Mouse (Mus musculus): Measurements from ENCODE around the gene 1600012H06Rik.
"Not testable (repeated sequence)": the region's sequence is repeated elsewhere in the genome, so short reads cannot be mapped to it uniquely, and the experiment has no call there.

Gene 1600012H06Rik

DNA sequence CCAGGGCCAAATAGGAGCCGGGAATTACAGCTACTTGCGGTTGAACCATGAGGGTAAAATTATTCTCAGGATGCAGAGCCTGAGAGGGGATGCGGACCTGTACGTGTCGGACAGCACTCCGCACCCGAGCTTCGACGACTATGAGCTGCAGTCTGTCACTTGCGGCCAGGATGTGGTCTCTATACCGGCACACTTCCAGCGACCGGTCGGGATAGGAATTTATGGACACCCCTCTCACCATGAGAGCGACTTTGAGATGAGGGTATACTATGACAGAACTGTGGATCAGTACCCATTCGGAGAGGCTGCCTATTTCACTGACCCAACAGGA is 710 bp downstream of the 1600012H06Rik start:
- DNase-seq (ENCODE audit: low read depth, low spot score), result no peak

DNA sequence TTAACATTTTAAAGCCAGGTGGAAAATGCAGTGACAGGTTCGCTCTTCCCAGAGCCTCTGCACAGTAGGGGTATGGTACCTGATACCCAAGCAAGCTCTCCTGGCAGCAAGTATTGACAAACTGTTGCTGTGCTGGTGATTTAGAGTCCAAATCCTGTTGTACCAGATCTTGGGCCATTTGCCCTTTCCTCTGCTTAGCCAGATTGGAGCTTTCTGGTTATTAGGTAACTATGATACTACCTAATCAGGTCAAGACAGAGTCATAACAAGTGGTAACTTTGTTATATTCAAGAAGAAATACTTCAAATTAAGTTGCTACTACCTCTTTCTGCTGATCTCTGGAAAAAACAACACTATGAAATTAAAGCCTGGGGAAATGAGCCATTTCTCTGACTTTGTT is 1.6 kb downstream of the 1600012H06Rik start:
- DNase-seq (ENCODE audit: low read depth, low spot score), result no peak

DNA sequence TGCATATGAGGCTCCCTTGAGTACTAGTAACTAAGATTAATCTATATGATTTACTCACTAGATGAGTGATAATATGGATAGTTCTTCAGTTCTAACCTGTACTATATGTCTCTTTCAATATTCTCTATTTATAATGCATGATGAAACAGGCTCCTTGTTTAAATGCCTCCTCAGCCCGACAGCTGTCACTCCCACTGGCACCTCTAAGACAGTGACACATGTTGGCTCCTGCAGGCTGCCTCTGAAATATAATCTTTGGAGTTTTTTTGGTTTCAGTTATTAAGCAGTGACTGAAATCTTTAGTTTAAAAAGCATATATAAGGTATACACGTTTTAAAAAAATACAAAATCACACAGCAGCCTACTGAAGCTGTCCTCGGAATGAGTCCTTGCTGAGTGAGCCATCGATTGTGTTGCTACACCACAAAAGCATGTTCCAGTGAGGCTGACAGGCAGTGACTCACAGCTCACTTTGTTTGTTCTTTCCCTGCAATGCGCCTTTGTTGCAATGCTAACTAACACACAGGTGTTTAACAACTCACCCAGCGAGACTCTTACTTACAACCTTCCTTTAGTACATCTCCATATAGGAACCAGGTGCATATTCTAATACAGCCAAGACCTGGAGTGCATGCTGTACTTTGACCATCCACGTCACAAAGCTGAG is 6.3 kb downstream of the 1600012H06Rik start:
- no peak for DNase-seq (ENCODE audit: low read depth, low spot score)

DNA sequence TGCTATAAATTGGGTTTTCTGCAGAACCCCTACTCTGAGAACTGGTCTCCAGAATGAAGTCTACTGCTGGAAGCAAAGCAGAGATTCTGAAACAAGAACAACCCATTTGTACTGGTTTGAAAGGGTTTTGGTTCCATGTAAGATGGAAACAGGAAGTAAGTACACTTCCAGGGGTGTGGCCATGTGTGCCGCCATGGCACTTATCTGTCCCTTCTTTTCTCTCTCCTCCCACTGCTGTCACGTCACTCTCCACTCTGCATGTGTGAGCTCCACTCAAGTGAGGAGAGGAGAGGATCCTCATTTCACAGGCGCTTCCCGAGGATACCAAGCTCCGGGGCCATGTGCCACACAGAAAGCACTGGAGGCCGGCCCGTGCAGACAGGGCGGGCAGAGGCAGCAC is 10.5 kb downstream of the 1600012H06Rik start:
- no peak for DNase-seq (ENCODE audit: low read depth, low spot score)

DNA sequence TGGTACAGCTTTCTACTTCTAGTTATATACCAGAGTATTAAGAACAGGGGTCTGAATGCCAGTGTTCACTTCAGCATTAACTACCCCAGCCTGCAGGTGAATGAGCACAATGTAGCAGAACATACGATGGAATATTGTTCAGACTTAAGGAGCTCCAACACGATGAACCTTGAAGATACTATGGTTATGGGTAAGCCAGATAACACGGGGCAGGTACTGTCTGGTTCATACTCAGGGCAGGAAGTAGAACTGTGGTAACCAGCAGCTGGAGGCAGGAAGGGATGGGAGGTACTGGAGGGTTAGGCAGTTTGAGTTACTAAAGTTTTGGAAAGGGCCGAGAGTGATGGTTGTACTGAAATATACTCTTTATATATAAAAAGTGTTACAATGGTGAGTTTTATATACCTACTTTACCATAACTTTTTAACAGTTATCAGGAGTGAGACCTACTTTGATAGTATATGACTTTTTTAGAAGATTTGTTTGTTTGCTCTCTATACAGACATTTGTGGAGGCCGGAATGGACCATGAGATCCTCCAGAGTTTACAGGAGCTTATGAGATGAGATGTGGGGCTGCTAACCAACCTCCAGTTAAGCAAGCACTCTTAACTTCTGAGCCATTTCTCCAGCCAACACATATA is 15.8 kb downstream of the 1600012H06Rik start:
- no peak for DNase-seq (ENCODE audit: low read depth, low spot score)

DNA sequence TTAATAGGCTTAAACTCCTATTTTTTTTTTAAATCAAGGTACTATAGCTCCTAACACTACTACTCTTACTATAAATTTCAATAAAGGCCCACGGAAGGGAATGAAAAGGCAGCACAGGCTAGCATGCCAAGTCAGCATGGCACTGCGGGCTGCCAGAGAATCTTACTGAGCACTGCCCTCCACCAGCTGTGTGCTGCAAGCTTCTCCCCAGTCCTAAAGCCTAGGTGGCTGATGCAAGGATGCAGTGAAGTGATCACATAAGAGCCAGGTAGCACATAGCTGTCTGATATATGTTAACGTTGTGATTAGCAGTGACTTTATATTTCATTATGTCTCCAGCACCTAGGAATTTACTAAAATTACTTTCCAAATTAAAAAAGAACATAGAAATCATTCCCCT is 17.0 kb downstream of the 1600012H06Rik start:
- no peak for DNase-seq (ENCODE audit: low read depth, low spot score)

DNA sequence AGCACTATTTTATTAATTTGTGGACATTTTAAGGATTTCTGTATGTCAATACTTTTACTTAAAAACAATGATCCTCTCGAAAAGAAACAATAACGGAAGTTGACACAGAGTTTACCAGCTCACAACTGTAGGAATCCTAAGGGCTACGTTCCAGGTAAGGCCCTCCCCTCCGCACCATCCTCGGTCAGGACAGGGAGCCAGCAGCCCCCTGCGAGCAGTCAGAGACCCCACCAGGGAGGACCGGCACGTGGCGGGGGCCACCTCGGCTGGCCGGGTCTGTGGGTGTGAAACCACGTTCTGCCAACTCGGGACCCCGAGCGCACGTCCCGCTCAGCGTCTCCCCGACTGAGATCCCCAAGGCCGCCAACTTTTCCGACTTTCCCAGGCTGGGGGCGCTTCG is 17.5 kb downstream of the 1600012H06Rik start:
- DNase-seq (ENCODE audit: low read depth, low spot score), result no peak

DNA sequence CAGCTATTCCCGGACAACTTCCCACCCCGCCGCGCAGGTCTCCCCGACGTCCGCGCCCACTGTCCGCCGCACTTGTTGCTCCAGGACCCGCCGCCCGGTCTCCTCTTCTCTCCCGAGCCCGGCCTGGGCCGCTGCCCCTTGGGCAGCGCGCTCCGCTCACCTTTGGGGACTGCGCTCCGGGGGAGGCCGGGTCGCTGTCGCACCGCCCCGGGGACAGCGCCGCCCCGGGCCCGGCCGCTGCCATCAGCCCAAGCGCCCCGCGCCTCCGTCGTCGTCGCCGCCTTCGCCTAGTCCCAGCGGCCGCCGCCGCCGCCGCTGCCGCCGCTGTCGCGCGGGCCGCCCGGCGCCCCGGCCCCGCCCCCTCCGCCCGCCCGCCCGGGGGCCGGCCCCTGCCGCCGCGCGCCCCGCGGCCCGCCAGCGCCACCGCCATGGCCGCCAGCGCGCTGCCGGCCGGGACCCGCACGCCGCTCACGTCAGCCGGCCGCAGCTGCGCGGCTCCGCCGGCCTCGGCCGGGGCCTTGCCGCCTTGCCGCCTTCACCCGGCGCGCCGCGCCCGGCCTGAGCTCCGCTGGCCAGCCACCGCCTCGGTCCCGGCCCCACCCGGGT is 18.1 kb downstream of the 1600012H06Rik start, which contains the start of gene Phf10:
TSS of gene Phf10 (minus strand) at position 323 of the 606 bp plus-strand sequence.
- DNase-seq (ENCODE audit: low read depth, low spot score), result not testable (repeated sequence)

DNA sequence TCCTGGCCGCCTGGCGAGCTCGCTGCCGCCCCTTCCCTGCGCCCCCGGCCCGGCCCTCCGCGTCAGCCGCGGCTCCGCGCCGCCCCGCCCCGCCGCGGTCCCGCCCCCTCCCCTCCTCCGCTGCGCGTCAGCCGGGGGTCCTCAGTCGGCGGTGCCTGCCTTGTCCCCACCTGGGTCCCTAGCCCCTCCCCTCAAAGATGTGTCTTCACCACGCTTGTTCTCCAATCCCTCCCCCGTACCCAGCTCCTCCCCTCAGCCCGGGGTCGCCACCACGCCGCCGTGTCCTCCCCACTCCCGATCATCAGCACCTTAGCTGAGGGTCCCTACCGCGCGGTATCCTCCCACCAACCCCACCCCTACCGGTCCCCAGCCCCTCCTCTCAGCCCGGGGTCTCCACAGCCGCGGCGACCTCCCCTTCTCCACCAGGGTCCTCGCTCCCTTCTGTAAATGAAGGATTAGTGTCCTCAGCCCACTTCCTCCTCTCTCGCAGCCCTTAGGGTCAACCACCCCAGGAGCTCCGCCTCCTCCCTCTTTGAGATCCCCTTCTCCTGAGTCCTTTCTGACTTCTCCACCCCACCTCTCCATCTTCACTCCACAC is 18.7 kb downstream of the 1600012H06Rik start:
- DNase-seq (ENCODE audit: low read depth, low spot score), result not testable (repeated sequence)

DNA sequence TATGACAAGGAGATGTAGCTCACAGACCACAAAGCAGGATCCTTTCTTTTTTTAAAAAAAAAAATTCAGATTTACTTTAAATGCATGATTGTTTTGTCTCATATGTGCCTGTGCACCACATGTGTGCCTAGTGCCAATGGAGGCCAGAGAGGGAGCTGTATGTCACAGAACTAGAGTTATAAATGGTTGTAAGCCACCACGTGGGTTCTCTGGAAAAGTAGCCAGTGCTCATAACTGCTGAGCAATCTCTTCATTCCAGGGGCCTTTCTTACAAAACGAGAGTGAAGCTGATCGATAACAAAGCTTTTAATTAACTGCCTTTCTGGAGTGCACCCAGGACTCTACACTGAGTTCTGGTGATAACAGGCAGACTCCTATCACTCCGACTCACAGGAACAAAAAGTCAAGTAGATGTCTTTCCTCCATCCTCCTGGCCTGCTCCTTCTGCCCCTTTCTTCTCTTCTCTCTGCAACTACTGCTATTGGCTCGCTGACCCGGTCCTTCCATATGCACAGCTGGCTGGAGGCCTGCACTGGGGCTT is 25.5 kb downstream of the 1600012H06Rik start:
- not testable (repeated sequence) for DNase-seq (ENCODE audit: low read depth, low spot score)

DNA sequence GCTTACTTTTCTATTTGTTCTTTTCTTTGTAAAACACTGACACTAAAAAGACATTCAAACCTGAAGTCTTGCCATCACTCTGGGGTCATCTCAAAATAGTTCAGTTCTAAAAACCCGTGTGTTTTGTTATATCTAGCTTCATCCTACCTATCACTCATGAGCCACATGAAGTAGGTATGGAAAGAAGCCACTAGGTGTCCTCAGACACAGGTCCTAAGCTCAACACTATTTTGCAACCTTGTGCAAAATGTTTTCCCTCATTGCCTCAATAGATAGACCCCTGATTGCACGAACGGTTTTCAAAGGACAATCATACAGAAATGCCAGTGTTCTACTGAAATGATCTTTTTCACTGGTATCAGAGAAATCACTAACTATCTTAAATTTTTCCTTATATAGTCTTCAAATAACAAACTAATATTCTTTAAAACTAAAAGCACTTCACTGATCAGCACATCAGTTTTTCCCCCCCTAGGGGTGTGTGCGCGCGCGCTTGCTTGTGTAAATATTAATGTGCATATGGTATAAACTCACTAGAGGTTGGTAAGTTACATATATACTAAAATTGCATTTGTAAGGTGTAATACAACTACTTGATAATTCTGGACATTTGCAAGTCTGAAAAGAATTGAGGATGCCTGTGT is 34.9 kb downstream of the 1600012H06Rik start:
- not testable (repeated sequence) for DNase-seq (ENCODE audit: low read depth, low spot score)

DNA sequence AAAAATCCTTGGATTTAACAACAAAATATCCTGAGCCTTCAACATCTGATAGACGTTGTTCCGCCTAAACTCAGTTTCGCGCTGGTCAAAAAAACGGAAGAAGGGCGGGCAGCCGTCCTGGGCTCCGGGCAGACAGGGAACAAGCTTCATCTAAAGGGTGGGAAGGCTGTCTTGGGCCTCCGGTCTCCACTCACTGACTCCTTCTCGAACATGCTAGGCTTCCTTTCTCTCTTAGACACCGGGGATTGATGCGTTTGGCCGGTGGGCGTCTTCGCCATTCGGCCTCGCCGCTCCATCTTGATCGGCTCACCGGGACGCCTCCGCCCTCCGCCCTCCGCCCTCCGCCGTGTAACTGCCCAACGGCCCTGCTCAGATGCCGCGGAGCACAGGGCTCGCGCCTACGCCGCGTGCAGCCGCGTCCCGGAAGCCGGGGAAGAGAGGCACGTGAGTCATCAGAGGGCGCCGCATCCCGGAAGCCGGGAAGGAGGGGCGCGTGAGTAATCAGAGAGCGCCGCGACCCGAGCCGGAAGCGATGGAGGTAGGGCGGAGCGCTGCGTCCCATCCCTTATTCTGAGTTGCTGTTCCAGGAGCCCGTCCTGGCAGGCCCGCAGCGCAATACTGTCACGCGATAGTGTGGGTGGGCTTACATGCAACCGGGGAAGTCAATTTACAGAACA is 35.5 kb downstream of the 1600012H06Rik start, which contains the start of the genes 9030025P20Rik and Gm3417:
TSS of gene 9030025P20Rik (plus strand) at position 107 of the 677 bp plus-strand sequence.
TSS of gene Gm3417 (minus strand) at position 429 of the 677 bp plus-strand sequence.
- not testable (repeated sequence) for DNase-seq (ENCODE audit: low read depth, low spot score)

DNA sequence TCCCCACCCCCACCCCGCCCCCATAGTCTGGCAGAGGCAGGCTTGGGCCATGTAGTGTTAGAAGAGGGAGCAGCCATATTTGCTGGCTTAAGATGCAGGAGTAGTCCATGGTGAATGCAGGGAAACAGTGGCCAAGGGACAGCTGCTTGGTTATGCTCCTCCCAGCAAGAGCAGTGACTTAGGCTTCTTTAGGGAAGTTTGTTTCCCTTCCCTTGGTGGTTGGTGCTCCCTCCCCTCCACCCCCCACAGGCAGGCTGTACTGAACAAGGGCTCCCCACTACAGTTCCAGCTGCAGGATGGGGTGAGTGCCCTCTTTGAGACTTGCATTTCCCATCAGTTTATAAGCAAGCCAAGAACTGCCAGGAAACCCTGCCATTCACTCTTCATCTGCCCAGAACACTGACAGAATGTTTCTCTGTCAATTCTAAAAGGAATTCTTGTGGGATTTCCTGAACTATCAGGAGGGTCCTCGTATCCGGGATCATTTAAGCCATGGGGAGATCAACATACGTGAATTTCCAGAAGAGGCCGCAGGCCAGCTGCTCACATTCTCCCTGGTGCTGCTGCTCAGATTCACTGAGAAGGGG is 47.2 kb downstream of the 1600012H06Rik start:
- not testable (repeated sequence) for DNase-seq (ENCODE audit: low read depth, low spot score)

DNA sequence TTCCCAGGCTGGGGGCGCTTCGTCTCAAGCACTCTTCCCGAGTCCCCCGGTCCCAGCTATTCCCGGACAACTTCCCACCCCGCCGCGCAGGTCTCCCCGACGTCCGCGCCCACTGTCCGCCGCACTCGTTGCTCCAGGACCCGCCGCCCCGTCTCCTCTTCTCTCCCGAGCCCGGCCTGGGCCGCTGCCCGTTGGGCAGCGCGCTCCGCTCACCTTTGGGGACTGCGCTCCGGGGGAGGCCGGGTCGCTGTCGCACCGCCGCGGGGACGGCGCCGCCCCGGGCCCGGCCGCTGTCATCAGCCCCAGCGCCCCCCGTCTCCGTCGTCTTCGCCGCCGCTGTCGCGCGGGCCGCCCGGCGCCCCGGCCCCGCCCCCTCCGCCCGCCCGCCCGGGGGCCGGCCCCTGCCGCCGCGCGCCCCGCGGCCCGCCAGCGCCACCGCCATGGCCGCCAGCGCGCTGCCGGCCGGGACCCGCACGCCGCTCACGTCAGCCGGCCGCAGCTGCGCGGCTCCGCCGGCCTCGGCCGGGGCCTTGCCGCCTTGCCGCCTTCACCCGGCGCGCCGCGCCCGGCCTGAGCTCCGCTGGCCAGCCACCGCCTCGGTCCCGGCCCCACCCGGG is 49.6 kb downstream of the 1600012H06Rik start:
- not testable (repeated sequence) for DNase-seq (ENCODE audit: low read depth, low spot score)

DNA sequence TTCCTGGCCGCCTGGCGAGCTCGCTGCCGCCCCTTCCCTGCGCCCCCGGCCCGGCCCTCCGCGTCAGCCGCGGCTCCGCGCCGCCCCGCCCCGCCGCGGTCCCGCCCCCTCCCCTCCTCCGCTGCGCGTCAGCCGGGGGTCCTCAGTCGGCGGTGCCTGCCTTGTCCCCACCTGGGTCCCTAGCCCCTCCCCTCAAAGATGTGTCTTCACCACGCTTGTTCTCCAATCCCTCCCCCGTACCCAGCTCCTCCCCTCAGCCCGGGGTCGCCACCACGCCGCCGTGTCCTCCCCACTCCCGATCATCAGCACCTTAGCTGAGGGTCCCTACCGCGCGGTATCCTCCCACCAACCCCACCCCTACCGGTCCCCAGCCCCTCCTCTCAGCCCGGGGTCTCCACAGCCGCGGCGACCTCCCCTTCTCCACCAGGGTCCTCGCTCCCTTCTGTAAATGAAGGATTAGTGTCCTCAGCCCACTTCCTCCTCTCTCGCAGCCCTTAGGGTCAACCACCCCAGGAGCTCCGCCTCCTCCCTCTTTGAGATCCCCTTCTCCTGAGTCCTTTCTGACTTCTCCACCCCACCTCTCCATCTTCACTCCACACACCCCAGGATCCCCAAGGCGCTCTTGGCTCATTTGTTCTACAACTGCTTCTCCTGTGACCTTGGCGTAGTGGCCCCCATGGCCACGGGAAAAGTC is 50.3 kb downstream of the 1600012H06Rik start:
- not testable (repeated sequence) for DNase-seq (ENCODE audit: low read depth, low spot score)

DNA sequence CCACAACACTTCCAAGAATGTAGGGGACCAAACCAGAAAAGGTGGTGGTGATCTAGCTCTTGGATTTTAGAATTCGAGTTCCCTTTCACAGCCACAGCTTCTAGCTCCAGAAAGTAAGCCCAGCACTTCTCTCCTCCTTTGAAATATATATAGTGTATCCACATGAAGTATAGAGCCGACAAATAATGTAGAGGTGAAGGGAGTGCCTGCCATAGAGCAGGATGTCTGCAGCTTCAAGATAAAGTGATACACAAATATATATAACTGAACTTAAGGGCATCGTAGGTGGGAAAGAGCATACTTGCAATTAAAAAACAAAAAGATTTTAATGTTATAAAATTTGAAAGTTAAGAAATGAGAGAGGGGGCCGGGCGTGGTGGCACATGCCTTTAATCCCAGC is 51.2 kb downstream of the 1600012H06Rik start:
- DNase-seq (ENCODE audit: low read depth, low spot score), result not testable (repeated sequence)

DNA sequence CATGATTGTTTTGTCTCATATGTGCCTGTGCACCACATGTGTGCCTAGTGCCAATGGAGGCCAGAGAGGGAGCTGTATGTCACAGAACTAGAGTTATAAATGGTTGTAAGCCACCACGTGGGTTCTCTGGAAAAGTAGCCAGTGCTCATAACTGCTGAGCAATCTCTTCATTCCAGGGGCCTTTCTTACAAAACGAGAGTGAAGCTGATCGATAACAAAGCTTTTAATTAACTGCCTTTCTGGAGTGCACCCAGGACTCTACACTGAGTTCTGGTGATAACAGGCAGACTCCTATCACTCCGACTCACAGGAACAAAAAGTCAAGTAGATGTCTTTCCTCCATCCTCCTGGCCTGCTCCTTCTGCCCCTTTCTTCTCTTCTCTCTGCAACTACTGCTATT is 57.1 kb downstream of the 1600012H06Rik start:
- not testable (repeated sequence) for DNase-seq (ENCODE audit: low read depth, low spot score)

DNA sequence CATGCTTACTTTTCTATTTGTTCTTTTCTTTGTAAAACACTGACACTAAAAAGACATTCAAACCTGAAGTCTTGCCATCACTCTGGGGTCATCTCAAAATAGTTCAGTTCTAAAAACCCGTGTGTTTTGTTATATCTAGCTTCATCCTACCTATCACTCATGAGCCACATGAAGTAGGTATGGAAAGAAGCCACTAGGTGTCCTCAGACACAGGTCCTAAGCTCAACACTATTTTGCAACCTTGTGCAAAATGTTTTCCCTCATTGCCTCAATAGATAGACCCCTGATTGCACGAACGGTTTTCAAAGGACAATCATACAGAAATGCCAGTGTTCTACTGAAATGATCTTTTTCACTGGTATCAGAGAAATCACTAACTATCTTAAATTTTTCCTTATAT is 66.1 kb downstream of the 1600012H06Rik start:
- not testable (repeated sequence) for DNase-seq (ENCODE audit: low read depth, low spot score)

All from telencephalon, adult 2 months (tissue).